Mouse (Mus musculus) left cerebral cortex, adult 11 months (tissue): ENCODE data around the gene Nup98.

Source experiments
- DNase-seq: peaks from one replicate; pipeline ENCODE4 v3.0.0; 2022; ENCODE audit warnings: low spot score

Nup98 gene

GRCm38 (mm10) chr7:102229814-102230213, 19.8 kb upstream of the Nup98 start:
- no peak for DNase-seq

- no peak for DNase-seq
These were observed 18.2 kb upstream of the Nup98 start for GRCm38 (mm10) chr7:102228049-102228670.

- DNase-seq: no peak
These were observed 16.1 kb upstream of the Nup98 start for GRCm38 (mm10) chr7:102226051-102226450.

GRCm38 (mm10) chr7:102223883-102224738, 14.1 kb upstream of the Nup98 start:
- DNase-seq: no peak

GRCm38 (mm10) chr7:102222830-102223556, 13.0 kb upstream of the Nup98 start:
- no peak for DNase-seq

GRCm38 (mm10) chr7:102222336-102222735, 12.4 kb upstream of the Nup98 start:
- DNase-seq: no peak

GRCm38 (mm10) chr7:102221899-102222298, 11.9 kb upstream of the Nup98 start:
- no peak for DNase-seq

GRCm38 (mm10) chr7:102211071-102211470, 1.1 kb upstream of the Nup98 start:
- DNase-seq: no peak

- DNase-seq: no peak
These were observed 1.1 kb downstream of the Nup98 start for GRCm38 (mm10) chr7:102208806-102209363.

GRCm38 (mm10) chr7:102205646-102206045, 4.3 kb downstream of the Nup98 start:
- no peak for DNase-seq

- no peak for DNase-seq
These were observed 5.6 kb downstream of the Nup98 start for GRCm38 (mm10) chr7:102204296-102204857.

- no peak for DNase-seq
These were observed 8.8 kb downstream of the Nup98 start for GRCm38 (mm10) chr7:102200996-102201785.

- no peak for DNase-seq
These were observed 9.4 kb downstream of the Nup98 start for GRCm38 (mm10) chr7:102200576-102200975.

- DNase-seq: no peak
These were observed 17.6 kb downstream of the Nup98 start for GRCm38 (mm10) chr7:102192356-102192755.

GRCm38 (mm10) chr7:102183849-102184248, 26.1 kb downstream of the Nup98 start:
- DNase-seq: no peak

GRCm38 (mm10) chr7:102170300-102170699, 39.7 kb downstream of the Nup98 start:
- no peak for DNase-seq

GRCm38 (mm10) chr7:102153691-102154090, 56.3 kb downstream of the Nup98 start:
- no peak for DNase-seq

GRCm38 (mm10) chr7:102137898-102138297, 72.1 kb downstream of the Nup98 start:
- no peak for DNase-seq

GRCm38 (mm10) chr7:102137464-102137863, 72.5 kb downstream of the Nup98 start:
- no peak for DNase-seq

GRCm38 (mm10) chr7:102132395-102132794, 77.6 kb downstream of the Nup98 start:
- no peak for DNase-seq

- DNase-seq: no peak
These were observed 89.7 kb downstream of the Nup98 start for GRCm38 (mm10) chr7:102120326-102120725.
